9 mouse cellular contexts compared by ENCODE assay signal in genomic region chr8:121532381-121532780, GRCm38 (mm10). TPM values are rescaled to one million over a fixed set of nuclear protein-coding genes. Genes with fewer than 3 reads are reported as not detected.
A peak's percentile ranks its signal among the peaks of the same experiment; 100 is the strongest.
DNase-seq lines count a peak whose midpoint lies in the region; ATAC-seq and TF ChIP-seq lines count a peak whose summit lies in the region.
"Had no signal": no experiment of that assay in that cellular context is flagged by ENCODE, and none has a peak within 500 bp of the region (broad histone marks: within the 10 kb centered on the region; RNA-seq: fewer than 3 reads in every experiment).

No protein-coding gene starts in this region.

- no peak for TF ChIP-seq POLR2A in bone marrow, adult 2 months (IDR thresholded peaks at IDR 0.05; ENCODE audit: borderline replicate concordance, control insufficient read depth, low read depth, low read length)

- ATAC-seq in kidney, postnatal 0 days (replicated peaks; ENCODE audit: low FRiP score, low read depth), result no peak
- ATAC-seq in kidney, embryonic 16.5 days (ENCODE audit: low FRiP score, low TSS enrichment), result no peak
- ATAC-seq in lung, postnatal 0 days, result no peak
- ATAC-seq in monocyte, adult 5-6 weeks (replicated peaks; ENCODE audit: insufficient number of reproducible peaks, low FRiP score, low TSS enrichment, poor library complexity, severe bottlenecking), result no peak

- in situ Hi-C loops in ES-E14 (cut with MboI; ENCODE audit: low sequenced_read_pairs in 2 of 2, unreplicated experiment in 2 of 2), result no loop called here

- peak; percentile 59 for DNase-seq in kidney, postnatal 0 days (ENCODE audit: low spot score)
- peak; percentile 56 for DNase-seq in ES-E14 (ENCODE audit: low read depth, low spot score)
- DNase-seq in lung, postnatal 0 days (ENCODE audit: low spot score), result peak; percentile 21
- no peak for DNase-seq in left cerebral cortex, adult 18-20 months (ENCODE audit: low spot score in 2 of 2)

- no peaks in the 10 kb centered on the region for H3K36me3 ChIP-seq in kidney, postnatal 0 days (ENCODE audit: insufficient read depth, low read length)
- no peaks in the 10 kb centered on the region for H3K36me3 ChIP-seq in kidney, embryonic 16.5 days (ENCODE audit: insufficient read depth, low read length)
- no peaks in the 10 kb centered on the region for H3K36me3 ChIP-seq in ES-E14 (ENCODE audit: control insufficient read depth, insufficient read depth, low read length, poor library complexity, severe bottlenecking)
- H3K36me3 ChIP-seq in lung, postnatal 0 days (ENCODE audit: insufficient read depth, low read length), result no peaks in the 10 kb centered on the region

- peak; percentile 70 for TF ChIP-seq CTCF in kidney, postnatal 0 days (IDR thresholded peaks at IDR 0.05; ENCODE audit: low read depth)
- peak; percentile 55 for TF ChIP-seq CTCF in bone marrow, adult 2 months (IDR thresholded peaks at IDR 0.05; ENCODE audit: control insufficient read depth, insufficient read depth, low read length)
- TF ChIP-seq CTCF in lung, postnatal 0 days (IDR thresholded peaks at IDR 0.05), result peak; percentile 68

- H3K4me1 ChIP-seq in kidney, postnatal 0 days (replicated peaks; ENCODE audit: insufficient read depth, low read length), result no peaks in the 10 kb centered on the region
- H3K4me1 ChIP-seq in kidney, embryonic 16.5 days (ENCODE audit: insufficient read depth, low read length), result no peaks in the 10 kb centered on the region
- H3K4me1 ChIP-seq in ES-E14 (ENCODE audit: control insufficient read depth in 2 of 2, insufficient read depth in 2 of 2, low read length in 2 of 2, poor library complexity in 1 of 2), result no peaks in the 10 kb centered on the region
- no peaks in the 10 kb centered on the region; the same call in 1 of the 2 replicates for H3K4me1 ChIP-seq in bone marrow, adult 2 months (ENCODE audit: control insufficient read depth, insufficient read depth, low read length)
- no peaks in the 10 kb centered on the region for H3K4me1 ChIP-seq in lung, postnatal 0 days (ENCODE audit: insufficient read depth, low read depth, low read length)

- no peak overlapping the region for H3K27ac ChIP-seq in kidney, postnatal 0 days
- no peak overlapping the region for H3K27ac ChIP-seq in kidney, embryonic 16.5 days (ENCODE audit: low read length)
- H3K27ac ChIP-seq in ES-E14 (ENCODE audit: insufficient read depth, low read depth, low read length, poor library complexity, severe bottlenecking), result no peak overlapping the region
- no peak overlapping the region for H3K27ac ChIP-seq in bone marrow, adult 2 months (ENCODE audit: control insufficient read depth, insufficient read depth, low read depth, low read length, poor library complexity)
- no peak overlapping the region for H3K27ac ChIP-seq in lung, postnatal 0 days (ENCODE audit: low read length)

- TF ChIP-seq EP300 in lung, postnatal 0 days (IDR thresholded peaks at IDR 0.05), result no peak

- H3K27me3 ChIP-seq in kidney, postnatal 0 days (ENCODE audit: insufficient read depth, low read length), result no peaks in the 10 kb centered on the region
- no peaks in the 10 kb centered on the region for H3K27me3 ChIP-seq in kidney, embryonic 16.5 days (ENCODE audit: insufficient read depth, low read length)
- H3K27me3 ChIP-seq in lung, postnatal 0 days (replicated peaks; ENCODE audit: insufficient read depth, low read length), result no peaks in the 10 kb centered on the region

- H3K4me3 ChIP-seq in kidney, postnatal 0 days (replicated peaks; ENCODE audit: low read depth, low read length), result no peak overlapping the region
- no peak overlapping the region for H3K4me3 ChIP-seq in kidney, embryonic 16.5 days (ENCODE audit: low read length)
- no peak overlapping the region for H3K4me3 ChIP-seq in ES-E14 (ENCODE audit: insufficient read depth in 1 of 2, low read depth in 1 of 2, low read length in 2 of 2, poor library complexity in 1 of 2, severe bottlenecking in 1 of 2)
- no peak overlapping the region for H3K4me3 ChIP-seq in bone marrow, adult 2 months (replicated peaks; ENCODE audit: control insufficient read depth, low read depth, low read length)
- no peak overlapping the region for H3K4me3 ChIP-seq in lung, postnatal 0 days (ENCODE audit: low read depth, low read length)

- H3K4me2 ChIP-seq in kidney, postnatal 0 days (ENCODE audit: low read length), result no peak overlapping the region
- H3K4me2 ChIP-seq in kidney, embryonic 16.5 days (replicated peaks; ENCODE audit: low read depth, low read length), result no peak overlapping the region
- H3K4me2 ChIP-seq in lung, postnatal 0 days (replicated peaks; ENCODE audit: low read depth, low read length), result no peak overlapping the region

- no peak overlapping the region for H3K9ac ChIP-seq in kidney, postnatal 0 days (ENCODE audit: low read depth, low read length)
- H3K9ac ChIP-seq in kidney, embryonic 16.5 days (replicated peaks; ENCODE audit: low read length), result no peak overlapping the region
- H3K9ac ChIP-seq in ES-E14 (ENCODE audit: insufficient read depth, low read depth, low read length, poor library complexity, severe bottlenecking), result no peak overlapping the region
- H3K9ac ChIP-seq in lung, postnatal 0 days (replicated peaks; ENCODE audit: low read depth), result no peak overlapping the region

- H3K9me3 ChIP-seq in kidney, postnatal 0 days (replicated peaks; ENCODE audit: low read length), result no peaks in the 10 kb centered on the region
- H3K9me3 ChIP-seq in kidney, embryonic 16.5 days (ENCODE audit: low read length), result no peaks in the 10 kb centered on the region
- H3K9me3 ChIP-seq in ES-E14 (ENCODE audit: control insufficient read depth, insufficient read depth, low read depth, low read length), result no peaks in the 10 kb centered on the region
- H3K9me3 ChIP-seq in lung, postnatal 0 days (ENCODE audit: low read length), result no peaks in the 10 kb centered on the region

- WGBS in kidney, postnatal 0 days, result 46% methylated on average over 5 of the region's 5 CpGs
- WGBS in kidney, embryonic 16.5 days, result 46% methylated on average over 5 of the region's 5 CpGs
- 49% methylated on average over 5 of the region's 5 CpGs for WGBS in bone marrow, adult 2 months
- WGBS in lung, postnatal 0 days, result 50% methylated on average over 5 of the region's 5 CpGs

TF ChIP-seq in ES-E14, 5 proteins besides CTCF, POLR2A, EP300 and RAD21:
- no peak for TF ChIP-seq CHD2 (IDR thresholded peaks at IDR 0.05; ENCODE audit: low read depth, low read length)
- no peak for TF ChIP-seq ZC3H11A (IDR thresholded peaks at IDR 0.05; ENCODE audit: borderline replicate concordance, low read depth, low read length)
- no peak for TF ChIP-seq MAFK (IDR thresholded peaks at IDR 0.05; ENCODE audit: insufficient read depth, low read depth, low read length)

RNA-seq across cellular contexts. Expression of gene 1700018B08Rik, which starts 11.7 kb away (rescaled TPM):
- polyA plus RNA-seq in kidney, postnatal 0 days (2015; fragmentation: Nextera tagmentation; extraction: Ambion mirVana), result not detected in 2 replicates
- polyA plus RNA-seq in kidney, embryonic 16.5 days (2015; fragmentation: Nextera tagmentation; extraction: Ambion mirVana), result not detected in 2 replicates
- total RNA-seq in ES-E14 (2012; rRNA removed), result 0.58 and 2.6 TPM in 2 replicates
- polyA plus RNA-seq in bone marrow, adult 2 months (2011; ENCODE audit: insufficient read depth, insufficient read length, low replicate concordance, missing spikeins), result not detected in 2 replicates
- not detected in 2 replicates for polyA plus RNA-seq in lung, postnatal 0 days (2015; fragmentation: Nextera tagmentation; extraction: Ambion mirVana)
- not detected in 3 replicates for total RNA-seq in monocyte, adult 5-6 weeks (2017)
- total RNA-seq in left cerebral cortex, adult 18-20 months (2021), result not detected
- polyA plus RNA-seq: embryonic facial prominence, embryonic 14.5 days; limb, embryonic 14.5 days had no signal

RNA-seq across cellular contexts. Expression of gene Fbxo31, which starts 46.2 kb away (rescaled TPM):
- polyA plus RNA-seq in kidney, postnatal 0 days (2015; fragmentation: Nextera tagmentation; extraction: Ambion mirVana), result 13.4 and 14.9 TPM in 2 replicates
- 14.7 and 16.2 TPM in 2 replicates for polyA plus RNA-seq in kidney, embryonic 16.5 days (2015; fragmentation: Nextera tagmentation; extraction: Ambion mirVana)
- 15.5 and 16.9 TPM in 2 replicates for total RNA-seq in ES-E14 (2012; rRNA removed)
- 9.4 and 19.4 TPM in 2 replicates for polyA plus RNA-seq in bone marrow, adult 2 months (2011; ENCODE audit: insufficient read depth, insufficient read length, low replicate concordance, missing spikeins)
- 12.1 and 13.9 TPM in 2 replicates for polyA plus RNA-seq in lung, postnatal 0 days (2015; fragmentation: Nextera tagmentation; extraction: Ambion mirVana)
- 3.8 to 7.4 TPM (median 5.3 TPM) in 3 replicates for total RNA-seq in monocyte, adult 5-6 weeks (2017)
- total RNA-seq in left cerebral cortex, adult 18-20 months (2021), result 100 to 1,000 TPM; 104 to 105 TPM

RNA-seq across cellular contexts. Expression of gene Map1lc3b, which starts 57.8 kb away (rescaled TPM):
- polyA plus RNA-seq in kidney, postnatal 0 days (2015; fragmentation: Nextera tagmentation; extraction: Ambion mirVana), result 281 and 284 TPM in 2 replicates
- polyA plus RNA-seq in kidney, embryonic 16.5 days (2015; fragmentation: Nextera tagmentation; extraction: Ambion mirVana), result 201 and 211 TPM in 2 replicates
- total RNA-seq in ES-E14 (2012; rRNA removed), result 83.2 and 92.4 TPM in 2 replicates
- polyA plus RNA-seq in bone marrow, adult 2 months (2011; ENCODE audit: insufficient read depth, insufficient read length, low replicate concordance, missing spikeins), result 106 and 113 TPM in 2 replicates
- polyA plus RNA-seq in lung, postnatal 0 days (2015; fragmentation: Nextera tagmentation; extraction: Ambion mirVana), result 411 and 449 TPM in 2 replicates
- 141 to 166 TPM (median 161 TPM) in 3 replicates for total RNA-seq in monocyte, adult 5-6 weeks (2017)
- total RNA-seq in left cerebral cortex, adult 18-20 months (2021), result 100 to 1,000 TPM; 187 to 190 TPM

Comparison
In these comparisons a context has a peak if more than half of its experiments do, and no peak if none do; other contexts are left out.
1. DNase-seq: peak in kidney, postnatal 0 days (single experiment), ES-E14 (single experiment) and lung, postnatal 0 days (single experiment); none in left cerebral cortex, adult 18-20 months (0 of 2).
2. Peak in every context shown above with its lines, with median percentiles within 50 percentile points of each other: CTCF ChIP-seq.